Mouse (Mus musculus): Measurements from ENCODE around the gene Cbfb. TPM values are rescaled to one million over a fixed set of nuclear protein-coding genes. Genes with fewer than 3 reads are reported as not detected.

Gene Cbfb
- polyA plus RNA-seq (2015; fragmentation: Nextera tagmentation; extraction: Ambion mirVana): 59.6 and 59.7 TPM in 2 replicates

DNA sequence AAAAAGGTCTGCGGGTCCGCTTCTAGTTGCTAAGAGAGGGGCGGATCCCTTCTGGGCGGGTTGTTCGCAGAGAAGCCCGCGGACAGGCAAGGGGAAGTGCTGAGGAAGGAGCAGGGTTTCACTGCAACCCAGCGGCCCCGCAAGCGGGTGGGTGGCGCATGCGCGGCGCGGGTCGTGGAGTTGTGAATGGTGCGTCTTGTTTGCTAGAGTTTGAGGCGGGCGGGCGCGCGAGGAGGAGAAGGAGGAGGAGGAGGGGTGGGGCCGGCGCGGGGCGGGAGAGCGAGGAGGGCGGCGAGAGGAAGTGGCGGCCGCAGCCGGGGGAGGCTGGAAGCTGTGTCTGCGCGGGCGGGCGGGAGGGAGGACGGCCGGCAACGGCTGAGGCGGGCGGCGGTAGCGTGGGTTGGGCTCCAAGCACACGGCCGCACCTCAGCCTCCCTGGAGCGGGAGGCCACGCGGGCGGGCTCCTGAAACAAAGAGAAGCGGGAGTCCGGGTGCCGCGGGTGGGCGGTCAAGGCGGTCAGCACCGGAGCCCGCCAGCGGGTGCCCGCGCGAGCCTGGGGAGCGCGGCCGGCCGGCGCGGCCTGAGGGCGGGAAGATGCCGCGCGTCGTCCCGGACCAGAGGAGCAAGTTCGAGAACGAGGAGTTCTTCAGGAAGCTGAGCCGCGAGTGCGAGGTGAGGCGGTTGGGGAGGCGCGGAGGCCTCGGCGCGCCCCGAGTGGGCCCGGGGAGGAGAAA is at the start of gene Cbfb:
TSS of gene Cbfb (plus strand) at position 294 of the 735 bp plus-strand sequence.
- peak within 1 kb of the TSS; percentile 90 for H3K9ac ChIP-seq (ENCODE audit: low read depth, low read length)
- no peak for TF ChIP-seq CTCF (IDR thresholded peaks at IDR 0.05; ENCODE audit: low read depth)
- peak within 1 kb of the TSS; percentile 99 for H3K27ac ChIP-seq
- H3K27me3 ChIP-seq (ENCODE audit: insufficient read depth, low read length): no peaks in the 10 kb centered on the region
- DNase-seq (ENCODE audit: low spot score) (peak; percentile 98), ATAC-seq (replicated peaks; ENCODE audit: low FRiP score, low read depth) (peak; percentile 91)
- no peaks in the 10 kb centered on the region for H3K36me3 ChIP-seq (ENCODE audit: insufficient read depth, low read length)
- H3K4me3 ChIP-seq (replicated peaks; ENCODE audit: low read depth, low read length): peak within 1 kb of the TSS; percentile 68
- H3K4me1 ChIP-seq (replicated peaks; ENCODE audit: insufficient read depth, low read length): no peaks in the 10 kb centered on the region; the same call in 1 of the 2 replicates
- H3K9me3 ChIP-seq (replicated peaks; ENCODE audit: low read length): no peaks in the 10 kb centered on the region
- WGBS: under 1% methylated on average over 80 of the region's 86 CpGs
- peak within 1 kb of the TSS; percentile 68 for H3K4me2 ChIP-seq (ENCODE audit: low read length)

DNA sequence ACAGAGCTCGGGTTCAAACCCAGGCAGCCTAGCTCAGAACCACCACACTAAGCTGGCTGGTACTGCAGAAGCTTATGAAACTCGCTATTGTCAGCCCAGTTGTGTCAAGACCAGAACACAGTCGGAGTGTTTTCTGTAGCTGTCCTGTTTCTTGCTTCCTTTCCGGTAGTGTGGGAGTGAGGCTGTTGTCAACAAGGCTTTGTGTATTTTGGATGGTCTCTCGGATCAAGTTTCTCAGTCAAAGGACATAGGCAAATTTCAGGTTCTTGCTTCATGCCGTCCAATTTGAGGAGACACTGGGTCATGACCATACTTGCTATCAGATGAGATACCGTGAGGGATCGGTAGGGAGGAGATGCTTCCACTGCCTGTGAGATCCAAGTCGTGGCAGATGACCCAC is 40.6 kb upstream of the Cbfb start:
- H3K9ac ChIP-seq (ENCODE audit: low read depth, low read length): no peak overlapping the region
- H3K27ac ChIP-seq: no peak overlapping the region
- no peak overlapping the region for H3K4me3 ChIP-seq (replicated peaks; ENCODE audit: low read depth, low read length)
- H3K4me1 ChIP-seq (replicated peaks; ENCODE audit: insufficient read depth, low read length): no peaks in the 10 kb centered on the region
- 72% methylated on average over 9 of the region's 9 CpGs for WGBS
- no peaks in the 10 kb centered on the region for H3K9me3 ChIP-seq (replicated peaks; ENCODE audit: low read length)
- ATAC-seq (replicated peaks; ENCODE audit: low FRiP score, low read depth): no peak
- H3K27me3 ChIP-seq (ENCODE audit: insufficient read depth, low read length): no peaks in the 10 kb centered on the region
- no peak overlapping the region for H3K4me2 ChIP-seq (ENCODE audit: low read length)
- no peaks in the 10 kb centered on the region for H3K36me3 ChIP-seq (ENCODE audit: insufficient read depth, low read length)
- no peak for DNase-seq (ENCODE audit: low spot score)
- no peak for TF ChIP-seq CTCF (IDR thresholded peaks at IDR 0.05; ENCODE audit: low read depth)

DNA sequence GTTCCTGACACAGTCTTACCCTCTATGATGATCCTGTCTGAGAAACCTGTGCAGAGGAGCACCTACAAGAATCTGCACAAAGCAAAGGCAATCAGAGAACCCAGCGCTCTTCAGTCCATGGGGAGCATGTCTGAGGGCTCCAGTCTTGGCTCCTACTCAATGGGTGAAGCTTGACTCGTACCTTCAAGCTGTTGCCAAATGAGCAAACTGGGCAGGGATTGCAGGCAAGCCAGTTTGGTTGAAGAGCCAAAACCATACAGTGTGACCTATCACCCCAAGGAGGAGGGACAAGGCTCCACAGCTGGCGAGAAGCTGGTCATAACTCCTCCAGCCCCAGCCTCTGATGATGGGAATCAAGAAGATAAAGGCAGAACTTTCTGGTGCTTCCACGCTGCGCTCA is 39.0 kb upstream of the Cbfb start, which contains the start of gene Ces4a:
TSS of gene Ces4a (plus strand) at position 292 of the 400 bp plus-strand sequence.
- H3K4me2 ChIP-seq (ENCODE audit: low read length): no peak within 1 kb of the TSS
- TF ChIP-seq CTCF (IDR thresholded peaks at IDR 0.05; ENCODE audit: low read depth): no peak
- DNase-seq (ENCODE audit: low spot score) (no peak), ATAC-seq (replicated peaks; ENCODE audit: low FRiP score, low read depth) (no peak)
- no peaks in the 10 kb centered on the region for H3K9me3 ChIP-seq (replicated peaks; ENCODE audit: low read length)
- no peaks in the 10 kb centered on the region for H3K27me3 ChIP-seq (ENCODE audit: insufficient read depth, low read length)
- no peak within 1 kb of the TSS for H3K4me3 ChIP-seq (replicated peaks; ENCODE audit: low read depth, low read length)
- no peak within 1 kb of the TSS for H3K27ac ChIP-seq
- no peak within 1 kb of the TSS for H3K9ac ChIP-seq (ENCODE audit: low read depth, low read length)
- no peaks in the 10 kb centered on the region for H3K36me3 ChIP-seq (ENCODE audit: insufficient read depth, low read length)
- H3K4me1 ChIP-seq (replicated peaks; ENCODE audit: insufficient read depth, low read length): no peaks in the 10 kb centered on the region
- 82% methylated on average over 5 of the region's 5 CpGs for WGBS

- DNase-seq (ENCODE audit: low spot score) (peak; percentile 65), ATAC-seq (replicated peaks; ENCODE audit: low FRiP score, low read depth) (no peak)
- H3K36me3 ChIP-seq (ENCODE audit: insufficient read depth, low read length): no peaks in the 10 kb centered on the region
- H3K9me3 ChIP-seq (replicated peaks; ENCODE audit: low read length): no peaks in the 10 kb centered on the region
- no peak overlapping the region for H3K4me2 ChIP-seq (ENCODE audit: low read length)
- H3K4me3 ChIP-seq (replicated peaks; ENCODE audit: low read depth, low read length): no peak overlapping the region
- no peaks in the 10 kb centered on the region for H3K27me3 ChIP-seq (ENCODE audit: insufficient read depth, low read length)
- no peak overlapping the region for H3K27ac ChIP-seq
- H3K4me1 ChIP-seq (replicated peaks; ENCODE audit: insufficient read depth, low read length): no peaks in the 10 kb centered on the region
- H3K9ac ChIP-seq (ENCODE audit: low read depth, low read length): no peak overlapping the region
- TF ChIP-seq CTCF (IDR thresholded peaks at IDR 0.05; ENCODE audit: low read depth): peak; percentile 85
- WGBS: 18% methylated on average over 4 of the region's 4 CpGs
These were observed 32.1 kb upstream of the Cbfb start for GRCm38 (mm10) chr8:105138423-105138822.

DNA sequence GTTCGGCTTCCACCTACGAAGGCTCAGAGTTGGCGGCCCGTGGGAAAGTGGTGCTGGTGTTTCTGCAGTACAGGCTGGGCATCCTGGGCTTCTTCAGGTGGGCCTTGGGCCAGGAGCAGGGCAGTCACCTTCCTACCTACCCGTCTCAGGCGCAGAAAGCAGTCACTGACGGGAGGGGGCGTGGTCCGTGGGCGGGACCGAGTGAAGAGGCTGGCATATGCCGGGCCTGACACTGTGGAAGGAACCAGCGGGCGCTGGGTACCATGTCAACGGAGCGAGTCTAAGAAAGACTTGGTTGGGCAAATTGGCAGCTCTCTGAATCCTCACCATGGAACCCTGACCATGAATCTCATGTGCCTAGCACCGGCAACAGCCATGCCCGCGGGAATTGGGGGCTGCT is 28.1 kb upstream of the Cbfb start:
- no peak for ATAC-seq (replicated peaks; ENCODE audit: low FRiP score, low read depth)
- DNase-seq (ENCODE audit: low spot score): no peak
- Histone ChIP-seq H3K36me3 (ENCODE audit: insufficient read depth, low read length) (no peaks in the 10 kb centered on the region), H3K4me3 (replicated peaks; ENCODE audit: low read depth, low read length) (no peak overlapping the region), H3K4me2 (ENCODE audit: low read length) (peak overlapping the region; percentile 11; the same call in 1 of the 2 replicates), H3K27me3 (ENCODE audit: insufficient read depth, low read length) (no peaks in the 10 kb centered on the region), H3K4me1 (replicated peaks; ENCODE audit: insufficient read depth, low read length) (no peaks in the 10 kb centered on the region), H3K27ac (no peak overlapping the region), H3K9me3 (replicated peaks; ENCODE audit: low read length) (no peaks in the 10 kb centered on the region), H3K9ac (ENCODE audit: low read depth, low read length) (no peak overlapping the region)
- TF ChIP-seq CTCF (IDR thresholded peaks at IDR 0.05; ENCODE audit: low read depth): no peak
- WGBS: 35% methylated on average over 19 of the region's 19 CpGs

DNA sequence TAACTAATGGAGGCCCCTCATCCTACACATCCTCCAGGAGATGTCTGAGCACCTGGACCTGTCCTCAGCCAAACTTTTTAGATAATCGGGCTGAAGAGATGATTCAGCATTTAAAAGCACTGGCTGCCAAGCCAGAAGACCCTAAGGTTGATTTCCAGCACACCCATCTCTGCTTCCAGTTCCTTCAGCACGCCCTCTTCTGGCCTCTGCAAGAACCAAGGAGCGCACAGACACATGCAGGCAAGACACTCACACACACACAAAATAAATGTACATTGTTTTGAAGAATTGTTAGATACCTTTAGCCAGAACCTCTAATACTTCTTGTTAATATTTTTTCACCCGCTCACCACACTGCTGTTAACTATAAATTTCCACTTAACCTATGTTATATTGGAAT is 18.8 kb upstream of the Cbfb start:
- Histone ChIP-seq H3K36me3 (ENCODE audit: insufficient read depth, low read length) (no peaks in the 10 kb centered on the region), H3K9ac (ENCODE audit: low read depth, low read length) (no peak overlapping the region), H3K4me3 (replicated peaks; ENCODE audit: low read depth, low read length) (no peak overlapping the region), H3K9me3 (replicated peaks; ENCODE audit: low read length) (no peaks in the 10 kb centered on the region), H3K4me1 (replicated peaks; ENCODE audit: insufficient read depth, low read length) (0 out of 2 replicates have a peak, but pooled peaks cover 7% of the 10 kb centered on the region), H3K4me2 (ENCODE audit: low read length) (no peak overlapping the region), H3K27me3 (ENCODE audit: insufficient read depth, low read length) (no peaks in the 10 kb centered on the region), H3K27ac (no peak overlapping the region)
- WGBS: 80% methylated on average over 4 of the region's 4 CpGs
- DNase-seq (ENCODE audit: low spot score) (no peak), ATAC-seq (replicated peaks; ENCODE audit: low FRiP score, low read depth) (no peak)
- 0 out of 2 replicates have a peak, but pooled peaks have one; percentile 3 for TF ChIP-seq CTCF (IDR thresholded peaks at IDR 0.05; ENCODE audit: low read depth)
